Mouse (Mus musculus) urinary bladder, postnatal 10 days (tissue): Measurements from ENCODE around the gene Morc1.

ENCODE experiments used
- DNase-seq: peaks from one replicate; pipeline ENCODE4 v3.0.0; 2022; ENCODE audit warnings: low spot score

Gene Morc1

GRCm38 (mm10) chr16:48474896-48475802 lies 44.1 kb downstream of the Morc1 start:
- DNase-seq: no peak

- DNase-seq: no peak
These were observed 48.3 kb downstream of the Morc1 start for GRCm38 (mm10) chr16:48479266-48479848.

- no peak for DNase-seq
These were observed 85.9 kb downstream of the Morc1 start for GRCm38 (mm10) chr16:48516776-48517499.

GRCm38 (mm10) chr16:48519569-48519968 lies 88.5 kb downstream of the Morc1 start:
- no peak for DNase-seq

- DNase-seq: no peak
These were observed 106.1 kb downstream of the Morc1 start for GRCm38 (mm10) chr16:48537108-48537507.

- DNase-seq: no peak
These were observed 131.4 kb downstream of the Morc1 start for GRCm38 (mm10) chr16:48562290-48563080.

GRCm38 (mm10) chr16:48570354-48570753 lies 139.3 kb downstream of the Morc1 start:
- peak; percentile 13 for DNase-seq

- DNase-seq: no peak
These were observed 143.0 kb downstream of the Morc1 start for GRCm38 (mm10) chr16:48574072-48574471.

GRCm38 (mm10) chr16:48574499-48574898 lies 143.5 kb downstream of the Morc1 start:
- no peak for DNase-seq

GRCm38 (mm10) chr16:48585369-48585768 lies 154.3 kb downstream of the Morc1 start:
- DNase-seq: no peak

GRCm38 (mm10) chr16:48594457-48594856 lies 163.4 kb downstream of the Morc1 start:
- DNase-seq: no peak

- DNase-seq: no peak
These were observed 164.2 kb downstream of the Morc1 start for GRCm38 (mm10) chr16:48595216-48595615.

- DNase-seq: no peak
These were observed 172.7 kb downstream of the Morc1 start for GRCm38 (mm10) chr16:48603735-48604211.

GRCm38 (mm10) chr16:48606476-48607038 lies 175.5 kb downstream of the Morc1 start:
- no peak for DNase-seq

- DNase-seq: no peak
These were observed 177.2 kb downstream of the Morc1 start for GRCm38 (mm10) chr16:48608224-48608623.

- no peak for DNase-seq
These were observed 179.8 kb downstream of the Morc1 start for GRCm38 (mm10) chr16:48610866-48611265.

GRCm38 (mm10) chr16:48611436-48611835 lies 180.4 kb downstream of the Morc1 start:
- DNase-seq: no peak

- no peak for DNase-seq
These were observed 182.7 kb downstream of the Morc1 start for GRCm38 (mm10) chr16:48613783-48614182.

- DNase-seq: no peak
These were observed 189.5 kb downstream of the Morc1 start for GRCm38 (mm10) chr16:48620510-48620909.

GRCm38 (mm10) chr16:48621019-48621418 lies 190.0 kb downstream of the Morc1 start:
- no peak for DNase-seq

- no peak for DNase-seq
These were observed 192.4 kb downstream of the Morc1 start for GRCm38 (mm10) chr16:48623447-48623846.
